Mouse (Mus musculus) forebrain, postnatal 0 days (tissue): ENCODE measurements around the gene Sec14l1. TPM values are rescaled to one million over a fixed set of nuclear protein-coding genes. Genes with fewer than 3 reads are reported as not detected.

Source experiments
- ATAC-seq: fragments of 200-750 bp; cut with Nextera tagmentation; 2 replicates; pipeline ENCODE4 v1.8.0; 2017; ENCODE audit warnings: mild to moderate bottlenecking, moderate library complexity
- DNase-seq: peaks from one replicate; pipeline ENCODE4 v3.0.0-alpha.2; 2015
- H3K27ac ChIP-seq: fragments of 300-500 bp; sonication (generic); 2 replicates; pipeline ENCODE4 v1.5.1; 2014; ENCODE audit warnings: low read depth, mild to moderate bottlenecking, antibody characterized with exemption, low read length, moderate library complexity, mixed read lengths
- H3K27me3 ChIP-seq: fragments of 300-500 bp; sonication (generic); 2 replicates; pipeline ENCODE4 v1.6.1; 2014; ENCODE audit warnings: mild to moderate bottlenecking, low read length, mixed read lengths; ENCODE audit not compliant: insufficient read depth
- H3K36me3 ChIP-seq: fragments of 300-500 bp; sonication (generic); 2 replicates; pipeline ENCODE4 v1.6.1; 2014; ENCODE audit warnings: mild to moderate bottlenecking, moderate library complexity; ENCODE audit not compliant: insufficient read depth
- H3K4me1 ChIP-seq: fragments of 300-500 bp; sonication (generic); 2 replicates; pipeline ENCODE4 v1.6.1; 2014; ENCODE audit warnings: antibody characterized with exemption; ENCODE audit not compliant: insufficient read depth
- H3K4me2 ChIP-seq: fragments of 300-500 bp; sonication (generic); 2 replicates; pipeline ENCODE4 v1.6.1; 2014; ENCODE audit warnings: low read depth, mild to moderate bottlenecking, moderate library complexity
- H3K4me3 ChIP-seq: fragments of 300-500 bp; sonication (generic); 2 replicates; pipeline ENCODE4 v1.5.1; 2014; ENCODE audit warnings: low read depth, low read length, mixed read lengths
- H3K9ac ChIP-seq: fragments of 300-500 bp; sonication (generic); 2 replicates; pipeline ENCODE4 v1.6.1; 2014; ENCODE audit warnings: mild to moderate bottlenecking
- H3K9me3 ChIP-seq: fragments of 300-500 bp; sonication (generic); 2 replicates; pipeline ENCODE4 v1.6.1; 2016; ENCODE audit warnings: low read length
- CTCF ChIP-seq: sonication (generic); IDR thresholded peaks from 2 replicates; pipeline ENCODE4 v1.5.1; 2016; ENCODE audit warnings: antibody characterized with exemption, control low read depth, low read depth
- WGBS: fragments of 180-500 bp; shearing (Covaris S2); extraction: QIAGEN DNeasy Blood & Tissue Kit; methylation state at CpG from one replicate; pipeline ENCODE4 v1.1.7; 2014; 5-methylcytosine and 5-hydroxymethylcytosine counted together
- polyA plus RNA-seq: library from polyadenylated mRNA; unstranded; fragments of >200 nt; fragmentation: Nextera tagmentation; extraction: Ambion mirVana; gene quantifications from 2 replicates; pipeline ENCODE4 v1.2.1, GENCODE M21; 2015
- total RNA-seq: library from RNA; depleted of rRNA; stranded (reverse); fragments of >200 nt; gene quantifications from 2 replicates; pipeline ENCODE4 v1.2.3, GENCODE M21; 2014

Sec14l1 gene
- total and polyA plus RNA-seq, 2 experiments from 2014 or later, result 65.1 to 81.3 TPM

DNA sequence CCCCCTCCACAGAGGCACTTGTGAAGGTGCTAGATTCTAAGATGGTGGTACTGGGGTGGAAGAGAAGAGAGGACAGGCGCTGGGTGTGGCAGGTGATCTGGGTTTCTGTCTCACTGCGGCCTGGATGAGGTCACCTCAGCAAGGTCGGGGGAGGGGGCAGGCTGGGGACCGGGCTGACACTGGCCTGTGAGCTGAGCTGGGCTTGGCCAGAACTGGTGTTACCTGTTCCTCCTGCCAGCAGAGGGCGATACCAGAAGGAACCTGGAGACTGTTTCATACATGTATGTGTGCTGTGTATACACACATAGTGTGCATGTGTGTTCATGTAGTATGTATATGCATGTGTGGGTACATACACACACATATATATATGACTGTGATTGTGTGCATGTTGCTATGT, 61.3 kb downstream of the Sec14l1 start:
- H3K27ac ChIP-seq, result no peak overlapping the region
- peak; percentile 40 for DNase-seq
- no peak overlapping the region for H3K4me2 ChIP-seq
- H3K4me3 ChIP-seq, result no peak overlapping the region
- H3K27me3 ChIP-seq, result no peaks in the 10 kb centered on the region
- 0 out of 2 replicates have a peak, but pooled peaks cover 3% of the 10 kb centered on the region for H3K4me1 ChIP-seq
- ATAC-seq, result no peak
- 0 out of 2 replicates have a peak, but pooled peaks cover 3% of the 10 kb centered on the region for H3K9me3 ChIP-seq
- 37% methylated on average over 5 of the region's 5 CpGs for WGBS
- H3K9ac ChIP-seq, result no peak overlapping the region
- peak; percentile 73 for TF ChIP-seq CTCF
- H3K36me3 ChIP-seq, result no peaks in the 10 kb centered on the region

DNA sequence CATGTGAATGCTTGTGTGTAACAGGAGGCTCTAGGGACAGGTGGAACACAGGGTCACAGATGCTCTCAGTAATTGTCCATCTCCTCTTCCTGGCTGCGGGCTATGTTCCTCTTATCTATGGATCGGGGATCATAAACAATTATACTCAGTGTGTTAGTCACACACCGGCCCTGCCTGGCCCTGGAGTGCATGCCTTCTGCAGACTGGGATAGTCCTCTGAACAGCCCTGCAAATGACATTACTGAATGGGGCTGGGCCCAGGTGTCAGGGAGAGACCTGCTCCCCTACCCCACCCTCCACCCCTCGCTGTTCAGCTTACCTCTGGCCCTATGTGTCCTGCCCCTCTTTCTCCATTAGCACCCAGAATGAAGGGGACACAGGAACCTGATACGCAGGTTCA, 61.9 kb downstream of the Sec14l1 start:
- Histone ChIP-seq H3K27me3 (no peaks in the 10 kb centered on the region), H3K4me3 (no peak overlapping the region), H3K27ac (no peak overlapping the region), H3K9me3 (peaks cover 3% of the 10 kb centered on the region), H3K4me1 (0 out of 2 replicates have a peak, but pooled peaks cover 3% of the 10 kb centered on the region), H3K4me2 (no peak overlapping the region), H3K9ac (no peak overlapping the region), H3K36me3 (no peaks in the 10 kb centered on the region)
- ATAC-seq, result peak; percentile 11; the same call in 1 of the 2 replicates
- no peak for DNase-seq
- 77% methylated on average over 5 of the region's 5 CpGs for WGBS
- no peak for TF ChIP-seq CTCF

DNA sequence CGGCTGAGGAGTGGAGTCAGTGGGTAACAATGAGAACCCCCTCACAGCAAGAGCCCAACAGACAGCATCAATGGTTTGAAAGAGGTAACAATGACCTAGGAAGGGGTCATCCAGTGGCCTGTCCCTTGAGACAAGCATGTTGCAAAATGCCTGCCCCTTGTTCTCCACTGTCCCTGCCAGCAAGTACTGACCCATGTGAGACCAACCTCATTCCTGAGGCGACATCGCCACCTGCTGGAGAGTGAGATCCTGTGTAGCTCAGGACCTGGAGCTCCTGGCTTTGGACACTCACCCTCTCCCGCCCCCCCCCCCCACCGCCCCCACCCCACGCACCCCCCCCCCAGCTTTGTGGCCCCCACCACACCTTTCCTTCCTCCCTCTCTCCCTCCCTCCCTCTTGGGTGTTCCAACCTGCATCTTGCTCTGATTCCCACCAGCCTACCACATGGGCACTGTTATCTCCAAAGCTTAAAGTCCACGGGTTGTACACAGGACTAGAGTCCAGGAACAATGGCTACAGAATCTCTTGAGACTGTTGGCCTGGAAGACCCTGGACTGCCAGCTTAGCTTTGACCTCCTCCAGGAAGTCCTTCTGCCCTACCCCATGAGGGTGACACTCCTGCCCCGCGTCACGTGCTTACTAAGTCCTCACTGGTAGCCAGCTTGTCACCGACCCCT, 62.5 kb downstream of the Sec14l1 start:
- no peak overlapping the region for H3K4me3 ChIP-seq
- ATAC-seq, result peak; percentile 86
- 56% methylated on average over 8 of the region's 11 CpGs for WGBS
- H3K4me2 ChIP-seq, result no peak overlapping the region
- no peaks in the 10 kb centered on the region for H3K27me3 ChIP-seq
- no peak overlapping the region for H3K9ac ChIP-seq
- peak; percentile 88 for DNase-seq
- H3K9me3 ChIP-seq, result peaks cover 8% of the 10 kb centered on the region
- 0 out of 2 replicates have a peak, but pooled peaks cover 3% of the 10 kb centered on the region for H3K4me1 ChIP-seq
- no peaks in the 10 kb centered on the region for H3K36me3 ChIP-seq
- no peak overlapping the region for H3K27ac ChIP-seq
- TF ChIP-seq CTCF, result peak; percentile 89

DNA sequence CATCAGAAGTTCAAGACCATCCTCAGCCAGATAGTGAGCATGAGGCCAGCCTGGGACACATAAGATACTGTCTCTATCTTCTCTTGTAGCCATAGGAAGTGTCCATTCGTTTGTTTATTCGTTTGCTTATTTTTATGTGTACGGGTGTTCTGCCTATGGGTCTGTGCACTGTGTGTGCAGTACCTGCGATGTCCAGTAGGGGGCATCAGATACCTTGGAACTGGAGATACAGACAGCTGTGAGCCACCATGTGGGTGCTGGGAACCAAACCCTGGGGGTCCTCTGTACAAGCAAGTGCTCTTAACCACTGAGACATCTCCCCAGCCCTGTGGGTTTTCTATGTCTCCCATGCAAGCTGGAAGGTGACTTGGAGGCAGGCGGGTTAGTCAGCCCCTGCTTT, 64.9 kb downstream of the Sec14l1 start:
- H3K9ac ChIP-seq, result no peak overlapping the region
- no peak overlapping the region for H3K4me3 ChIP-seq
- H3K4me1 ChIP-seq, result 0 out of 2 replicates have a peak, but pooled peaks cover 3% of the 10 kb centered on the region
- H3K4me2 ChIP-seq, result no peak overlapping the region
- H3K9me3 ChIP-seq, result peaks cover 8% of the 10 kb centered on the region
- TF ChIP-seq CTCF, result peak; percentile 48
- ATAC-seq (no peak), DNase-seq (no peak)
- no peaks in the 10 kb centered on the region for H3K36me3 ChIP-seq
- no peaks in the 10 kb centered on the region for H3K27me3 ChIP-seq
- WGBS, result 82% methylated on average over 5 of the region's 5 CpGs
- no peak overlapping the region for H3K27ac ChIP-seq

DNA sequence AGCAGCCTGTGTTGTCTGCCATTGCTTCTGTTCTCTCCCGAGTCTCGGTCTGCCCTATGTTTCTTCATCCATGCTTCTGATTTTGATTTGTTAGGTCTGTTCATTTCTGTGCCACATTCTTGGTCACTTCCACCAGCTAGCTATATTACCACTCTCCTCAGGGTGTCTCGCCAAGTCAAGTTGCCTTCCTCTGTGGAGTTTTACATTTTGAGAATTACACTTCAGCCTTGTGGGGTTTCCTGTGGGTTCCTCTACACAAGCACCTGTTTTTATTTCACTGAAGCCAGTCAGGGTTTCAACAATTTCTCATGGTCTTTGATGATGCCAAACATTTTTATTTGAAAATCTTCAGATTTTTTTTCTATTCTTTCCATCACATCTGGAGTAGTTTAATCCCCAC, 67.8 kb downstream of the Sec14l1 start:
- Histone ChIP-seq H3K4me3 (no peak overlapping the region), H3K27ac (no peak overlapping the region), H3K4me2 (no peak overlapping the region), H3K4me1 (no peaks in the 10 kb centered on the region), H3K9ac (no peak overlapping the region), H3K9me3 (peaks cover 8% of the 10 kb centered on the region), H3K36me3 (no peaks in the 10 kb centered on the region), H3K27me3 (no peaks in the 10 kb centered on the region)
- DNase-seq (no peak), ATAC-seq (no peak)
- no peak for TF ChIP-seq CTCF
- WGBS, result 87% methylated on average over 3 of the region's 3 CpGs

DNA sequence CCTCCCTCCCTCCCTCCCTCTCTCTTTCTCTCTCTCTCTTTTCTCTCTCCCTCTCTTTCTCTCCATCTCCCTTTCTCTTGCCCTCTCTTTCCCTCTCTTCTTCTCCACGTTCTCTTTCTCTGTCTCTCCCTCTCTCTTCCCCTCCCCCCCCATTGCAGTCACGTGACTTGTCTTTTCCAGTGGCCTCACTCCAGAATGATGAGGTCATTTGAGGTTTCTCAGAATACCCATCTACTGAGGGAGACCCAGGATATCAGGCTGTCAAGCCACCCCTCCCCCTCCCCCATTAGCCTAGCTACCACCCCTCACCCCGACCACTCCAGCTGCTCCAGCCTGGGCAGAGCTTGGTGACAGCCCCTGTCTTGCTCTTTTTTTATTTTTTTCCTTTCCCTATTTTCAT, 68.3 kb downstream of the Sec14l1 start:
- DNase-seq, result no peak
- Histone ChIP-seq H3K27me3 (no peaks in the 10 kb centered on the region), H3K9me3 (peaks cover 8% of the 10 kb centered on the region), H3K4me3 (no peak overlapping the region), H3K4me2 (no peak overlapping the region), H3K4me1 (no peaks in the 10 kb centered on the region), H3K27ac (no peak overlapping the region), H3K9ac (no peak overlapping the region), H3K36me3 (no peaks in the 10 kb centered on the region)
- 92% methylated on average over 2 of the region's 3 CpGs for WGBS
- no peak for TF ChIP-seq CTCF
- no peak for ATAC-seq

DNA sequence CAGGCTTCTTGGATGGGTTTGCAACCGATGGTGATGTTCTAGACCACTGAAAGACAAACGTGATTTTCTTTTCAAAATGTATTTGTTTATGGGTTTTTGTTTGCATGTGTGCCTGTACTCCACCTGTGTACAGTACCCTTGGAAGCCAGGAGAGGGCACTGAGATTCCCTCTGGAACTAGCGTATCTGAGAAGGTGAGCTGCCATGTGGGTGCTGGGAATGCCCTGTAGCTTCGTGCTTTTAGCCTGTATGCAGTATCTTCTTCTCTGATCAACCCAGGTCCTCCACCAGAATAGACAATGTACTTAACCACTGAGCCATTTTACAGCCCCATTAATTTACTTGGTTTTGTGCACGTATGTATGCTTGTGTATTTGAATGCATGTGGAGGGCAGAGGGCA, 68.9 kb downstream of the Sec14l1 start:
- peaks cover 8% of the 10 kb centered on the region for H3K9me3 ChIP-seq
- no peaks in the 10 kb centered on the region for H3K27me3 ChIP-seq
- no peak for ATAC-seq
- WGBS, result 84% methylated on average over 5 of the region's 5 CpGs
- no peak overlapping the region for H3K4me2 ChIP-seq
- no peaks in the 10 kb centered on the region for H3K4me1 ChIP-seq
- H3K4me3 ChIP-seq, result no peak overlapping the region
- TF ChIP-seq CTCF, result peak; percentile 20; the same call in 1 of the 2 replicates
- DNase-seq, result no peak
- no peak overlapping the region for H3K9ac ChIP-seq
- H3K36me3 ChIP-seq, result no peaks in the 10 kb centered on the region
- H3K27ac ChIP-seq, result no peak overlapping the region
